Comparison of ENCODE assay signal across 21 mouse cellular contexts in genomic region chr15:77298564-77298963, GRCm38 (mm10). TPM values are rescaled to one million over a fixed set of nuclear protein-coding genes. Genes with fewer than 3 reads are reported as not detected.
A peak's percentile ranks its signal among the peaks of the same experiment; 100 is the strongest.
DNase-seq lines count a peak whose midpoint lies in the region; ATAC-seq and TF ChIP-seq lines count a peak whose summit lies in the region.
"Had no signal": no experiment of that assay in that cellular context is flagged by ENCODE, and none has a peak within 500 bp of the region (broad histone marks: within the 10 kb centered on the region; RNA-seq: fewer than 3 reads in every experiment).

No protein-coding gene starts in this region.

- no peak overlapping the region; the same call in 1 of the 2 replicates for H3K9ac ChIP-seq in hindbrain, embryonic 11.5 days (ENCODE audit: low read depth, low read length)
- H3K9ac ChIP-seq in hindbrain, embryonic 12.5 days, result no peak overlapping the region
- no peak overlapping the region for H3K9ac ChIP-seq in embryonic facial prominence, embryonic 14.5 days (ENCODE audit: low read depth, low read length)
- H3K9ac ChIP-seq in limb, embryonic 13.5 days, result peak overlapping the region; percentile 26; the same call in 1 of the 2 replicates
- H3K9ac ChIP-seq: heart, embryonic 15.5 days; hindbrain, embryonic 13.5 days; liver, postnatal 0 days; stomach, embryonic 15.5 days had no signal

- H3K27ac ChIP-seq in hindbrain, embryonic 11.5 days (ENCODE audit: low read depth, low read length), result no peak overlapping the region
- H3K27ac ChIP-seq in hindbrain, embryonic 12.5 days, result no peak overlapping the region
- H3K27ac ChIP-seq in embryonic facial prominence, embryonic 14.5 days (replicated peaks; ENCODE audit: low read depth, low read length), result peak overlapping the region; percentile 16; the same call in 1 of the 2 replicates
- peak overlapping the region; percentile 75 for H3K27ac ChIP-seq in limb, embryonic 13.5 days
- H3K27ac ChIP-seq in thymus, adult 2 months (ENCODE audit: control insufficient read depth, insufficient read depth, low read length), result no peak overlapping the region
- H3K27ac ChIP-seq: forebrain, embryonic 10.5 days; heart, adult 2 months; heart, embryonic 15.5 days; hindbrain, embryonic 13.5 days; stomach, embryonic 15.5 days had no signal

- H3K4me3 ChIP-seq in hindbrain, embryonic 11.5 days (ENCODE audit: low read depth, low read length), result no peak overlapping the region
- H3K4me3 ChIP-seq in hindbrain, embryonic 12.5 days, result no peak overlapping the region
- no peak overlapping the region for H3K4me3 ChIP-seq in embryonic facial prominence, embryonic 14.5 days (ENCODE audit: low read depth, low read length)
- no peak overlapping the region for H3K4me3 ChIP-seq in limb, embryonic 13.5 days
- H3K4me3 ChIP-seq in thymus, adult 2 months (ENCODE audit: control insufficient read depth, insufficient read depth, low read length), result no peak overlapping the region
- H3K4me3 ChIP-seq: forebrain, embryonic 10.5 days; heart, adult 2 months; heart, embryonic 15.5 days; hindbrain, embryonic 13.5 days; stomach, embryonic 15.5 days had no signal

- no peaks in the 10 kb centered on the region for H3K36me3 ChIP-seq in hindbrain, embryonic 11.5 days (ENCODE audit: control insufficient read depth, insufficient read depth, low read length)
- no peaks in the 10 kb centered on the region for H3K36me3 ChIP-seq in hindbrain, embryonic 12.5 days
- H3K36me3 ChIP-seq in embryonic facial prominence, embryonic 14.5 days (ENCODE audit: control insufficient read depth, insufficient read depth, low read length), result no peaks in the 10 kb centered on the region
- no peaks in the 10 kb centered on the region for H3K36me3 ChIP-seq in limb, embryonic 13.5 days
- H3K36me3 ChIP-seq in thymus, adult 2 months (ENCODE audit: control insufficient read depth, insufficient read depth, low read length), result no peaks in the 10 kb centered on the region
- H3K36me3 ChIP-seq: heart, embryonic 15.5 days; hindbrain, embryonic 13.5 days; stomach, embryonic 15.5 days had no signal

- peak; percentile 44 for DNase-seq in hindbrain, embryonic 11.5 days (ENCODE audit: low spot score)
- peak; percentile 79 for DNase-seq in embryo, embryonic 10.5 days (ENCODE audit: low spot score)
- peak; percentile 45 for DNase-seq in embryonic facial prominence, embryonic 14.5 days (ENCODE audit: low spot score)
- no peak for DNase-seq in testis, postnatal 10 days (ENCODE audit: low spot score)
- DNase-seq in thymus, adult 2 months, result no peak
- DNase-seq in left cerebral cortex, postnatal 14 days (ENCODE audit: low spot score in 2 of 2), result no peak
- DNase-seq: adrenal gland, postnatal 10 days; cerebellum, adult 11-12 months; gastrocnemius, postnatal 10 days; heart, adult 2 months; kidney, adult 11 months; liver; liver, postnatal 0 days; right cerebral cortex, postnatal 14 days; thymus, postnatal 14 days had no signal

- ATAC-seq in hindbrain, embryonic 11.5 days (ENCODE audit: low FRiP score), result no peak
- ATAC-seq in hindbrain, embryonic 12.5 days (ENCODE audit: low FRiP score), result no peak
- peak; percentile 35; the same call in 1 of the 2 replicates for ATAC-seq in embryonic facial prominence, embryonic 14.5 days (ENCODE audit: low read depth)
- ATAC-seq in limb, embryonic 13.5 days (ENCODE audit: low FRiP score, low read depth), result peak; percentile 57; the same call in 1 of the 2 replicates
- ATAC-seq: liver, postnatal 0 days had no signal

- H3K27me3 ChIP-seq in hindbrain, embryonic 11.5 days (ENCODE audit: control insufficient read depth, insufficient read depth, low read length), result no peaks in the 10 kb centered on the region
- no peaks in the 10 kb centered on the region for H3K27me3 ChIP-seq in hindbrain, embryonic 12.5 days
- H3K27me3 ChIP-seq in embryonic facial prominence, embryonic 14.5 days (replicated peaks; ENCODE audit: control insufficient read depth, insufficient read depth, low read length), result no peaks in the 10 kb centered on the region
- H3K27me3 ChIP-seq in limb, embryonic 13.5 days, result no peaks in the 10 kb centered on the region
- H3K27me3 ChIP-seq in thymus, adult 2 months (ENCODE audit: control insufficient read depth, insufficient read depth, low read length), result no peaks in the 10 kb centered on the region
- H3K27me3 ChIP-seq: heart, embryonic 15.5 days; hindbrain, embryonic 13.5 days; stomach, embryonic 15.5 days had no signal

- TF ChIP-seq CTCF in thymus, adult 2 months (IDR thresholded peaks at IDR 0.05; ENCODE audit: borderline replicate concordance, control insufficient read depth, extremely low read depth, insufficient read depth, low read length, poor library complexity), result no peak

- H3K9me3 ChIP-seq in hindbrain, embryonic 11.5 days (ENCODE audit: control insufficient read depth, low read length), result no peaks in the 10 kb centered on the region
- H3K9me3 ChIP-seq in hindbrain, embryonic 12.5 days (replicated peaks), result no peaks in the 10 kb centered on the region
- H3K9me3 ChIP-seq in embryonic facial prominence, embryonic 14.5 days (ENCODE audit: control insufficient read depth, low read length), result no peaks in the 10 kb centered on the region
- no peaks in the 10 kb centered on the region for H3K9me3 ChIP-seq in limb, embryonic 13.5 days
- H3K9me3 ChIP-seq: forebrain, embryonic 10.5 days; heart, embryonic 15.5 days; hindbrain, embryonic 13.5 days; stomach, embryonic 15.5 days had no signal

- TF ChIP-seq POLR2A in thymus, adult 2 months (IDR thresholded peaks at IDR 0.05; ENCODE audit: control insufficient read depth, extremely low read depth, insufficient read depth, low read length, poor library complexity), result no peak

- intact Hi-C loops in left cerebral cortex, postnatal 14 days (cut with DNase I), result no loop called here

- no peak overlapping the region for H3K4me2 ChIP-seq in hindbrain, embryonic 11.5 days (replicated peaks; ENCODE audit: low read depth, low read length)
- no peak overlapping the region for H3K4me2 ChIP-seq in hindbrain, embryonic 12.5 days (replicated peaks)
- no peak overlapping the region for H3K4me2 ChIP-seq in embryonic facial prominence, embryonic 14.5 days (ENCODE audit: low read depth, low read length)
- H3K4me2 ChIP-seq in limb, embryonic 13.5 days (replicated peaks), result peak overlapping the region; percentile 49
- H3K4me2 ChIP-seq: heart, embryonic 15.5 days; hindbrain, embryonic 13.5 days; stomach, embryonic 15.5 days had no signal

- H3K4me1 ChIP-seq in hindbrain, embryonic 11.5 days (replicated peaks; ENCODE audit: control insufficient read depth, insufficient read depth, low read length), result peaks cover under 1% of the 10 kb centered on the region; the same call in 1 of the 2 replicates
- H3K4me1 ChIP-seq in hindbrain, embryonic 12.5 days, result peaks cover 30% of the 10 kb centered on the region
- peaks cover 83% of the 10 kb centered on the region for H3K4me1 ChIP-seq in embryonic facial prominence, embryonic 14.5 days (ENCODE audit: control insufficient read depth, insufficient read depth, low read length)
- peaks cover 89% of the 10 kb centered on the region for H3K4me1 ChIP-seq in limb, embryonic 13.5 days
- no peaks in the 10 kb centered on the region for H3K4me1 ChIP-seq in thymus, adult 2 months (replicated peaks; ENCODE audit: control insufficient read depth, insufficient read depth, low read length)
- H3K4me1 ChIP-seq: stomach, embryonic 15.5 days had no signal

- WGBS in hindbrain, embryonic 11.5 days, result 53% methylated on average over 3 of the region's 3 CpGs
- WGBS in hindbrain, embryonic 12.5 days, result 58% methylated on average over 3 of the region's 3 CpGs
- 21% methylated on average over 3 of the region's 3 CpGs for WGBS in embryonic facial prominence, embryonic 14.5 days
- WGBS in limb, embryonic 13.5 days, result 14% methylated on average over 3 of the region's 3 CpGs
- WGBS in thymus, adult 2 months, result 90% methylated on average over 3 of the region's 3 CpGs

RNA-seq across cellular contexts. Expression of gene Rbfox2, which starts 8.2 kb away (rescaled TPM):
- 115 and 142 TPM in 2 replicates for polyA plus RNA-seq in hindbrain, embryonic 11.5 days (2014; fragmentation: Nextera tagmentation; extraction: Ambion mirVana)
- 156 and 166 TPM in 2 replicates for polyA plus RNA-seq in hindbrain, embryonic 12.5 days (2016; fragmentation: Nextera tagmentation; extraction: Ambion mirVana)
- polyA plus RNA-seq in embryonic facial prominence, embryonic 14.5 days (2014; fragmentation: Nextera tagmentation; extraction: Ambion mirVana), result 97.4 and 107 TPM in 2 replicates
- polyA plus RNA-seq in limb, embryonic 13.5 days (2015; fragmentation: Nextera tagmentation; extraction: Ambion mirVana), result 78.4 and 83.1 TPM in 2 replicates
- polyA plus RNA-seq in thymus, adult 2 months (2012; rRNA removed), result 13.4 and 20.5 TPM in 2 replicates
- total RNA-seq in left cerebral cortex, postnatal 14 days (2021), result 100 to 1,000 TPM; 237 to 248 TPM

Comparison
In these comparisons a context has a peak if more than half of its experiments do, and no peak if none do; other contexts are left out.
1. ATAC-seq: peak in embryonic facial prominence, embryonic 14.5 days (single experiment) and limb, embryonic 13.5 days (single experiment); none in hindbrain, embryonic 11.5 days (single experiment) and hindbrain, embryonic 12.5 days (single experiment).
2. DNase-seq: peak in hindbrain, embryonic 11.5 days (single experiment), embryo, embryonic 10.5 days (single experiment) and embryonic facial prominence, embryonic 14.5 days (single experiment); none in testis, postnatal 10 days (single experiment), thymus, adult 2 months (single experiment) and left cerebral cortex, postnatal 14 days (0 of 2).
3. H3K27ac ChIP-seq: peak in embryonic facial prominence, embryonic 14.5 days (single experiment) and limb, embryonic 13.5 days (single experiment); none in hindbrain, embryonic 11.5 days (single experiment), hindbrain, embryonic 12.5 days (single experiment) and thymus, adult 2 months (single experiment).